Mouse (Mus musculus) spleen, adult 12 weeks (tissue): ENCODE measurements at regions not wholly inside any gene's neighbourhood (a gene's known extent, or its start where the extent isn't known, plus 50 kb on each side); places are given as distances from the start of the nearest gene placed in this dataset.

Source experiments
- DNase-seq: peaks from one replicate; pipeline ENCODE4 v3.0.0; 2022; ENCODE audit warnings: low spot score

GRCm38 (mm10) chr9:60931290-60931689, 136.9 kb downstream of the Uaca start:
- DNase-seq, result no peak

GRCm38 (mm10) chr9:60936937-60937336, 142.6 kb downstream of the Uaca start:
- DNase-seq, result no peak

DNA sequence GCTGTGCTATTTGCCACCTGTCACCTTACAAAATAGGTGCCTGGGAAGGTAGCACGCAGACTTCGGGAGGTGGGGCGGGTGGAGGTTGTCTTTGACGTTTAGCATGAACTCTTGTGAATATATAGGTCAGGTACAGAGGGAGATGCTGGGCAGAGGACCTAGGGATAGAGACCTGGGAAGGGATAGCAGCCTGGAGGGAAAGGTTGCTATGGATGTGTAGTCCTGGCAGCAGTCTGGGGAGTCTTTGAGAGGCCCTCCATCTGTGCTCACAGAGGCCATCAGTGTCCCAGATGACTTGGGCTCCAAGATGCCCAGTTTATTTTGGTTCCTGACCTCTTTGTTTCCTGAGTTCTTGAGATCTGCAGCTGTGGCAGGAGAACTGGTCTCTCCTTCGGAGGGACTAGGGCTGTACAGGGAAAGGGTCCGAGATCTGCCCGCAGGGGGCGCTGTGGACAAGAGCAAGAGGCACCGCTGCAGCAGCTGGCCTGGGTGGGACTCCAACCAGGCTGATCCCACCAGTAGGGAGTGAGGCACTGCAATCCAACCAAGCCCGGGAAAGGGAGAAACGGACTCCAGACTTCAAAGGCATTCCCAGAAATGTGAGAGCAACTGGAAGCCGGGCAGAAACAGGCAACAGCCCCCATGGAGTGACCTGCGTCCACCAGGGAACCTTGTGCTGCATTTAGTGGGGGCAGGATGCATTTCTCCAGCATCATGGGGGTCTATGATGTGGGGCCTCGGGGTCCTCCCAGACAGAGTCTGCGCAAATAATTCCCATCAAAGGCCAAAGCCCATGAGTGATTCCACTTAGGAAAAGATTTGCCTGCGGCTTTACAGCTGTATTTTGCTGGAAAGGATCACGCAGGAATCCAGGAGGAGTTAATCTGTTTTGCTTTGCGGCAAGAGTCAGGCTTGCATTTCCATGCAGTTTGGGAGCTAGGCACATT, 145.8 kb downstream of the Uaca start:
- DNase-seq, result peak; percentile 28

GRCm38 (mm10) chr9:60947363-60947762, 153.0 kb downstream of the Uaca start:
- no peak for DNase-seq

- DNase-seq, result no peak
These were observed 154.3 kb downstream of the Uaca start for GRCm38 (mm10) chr9:60948531-60949070.

DNA sequence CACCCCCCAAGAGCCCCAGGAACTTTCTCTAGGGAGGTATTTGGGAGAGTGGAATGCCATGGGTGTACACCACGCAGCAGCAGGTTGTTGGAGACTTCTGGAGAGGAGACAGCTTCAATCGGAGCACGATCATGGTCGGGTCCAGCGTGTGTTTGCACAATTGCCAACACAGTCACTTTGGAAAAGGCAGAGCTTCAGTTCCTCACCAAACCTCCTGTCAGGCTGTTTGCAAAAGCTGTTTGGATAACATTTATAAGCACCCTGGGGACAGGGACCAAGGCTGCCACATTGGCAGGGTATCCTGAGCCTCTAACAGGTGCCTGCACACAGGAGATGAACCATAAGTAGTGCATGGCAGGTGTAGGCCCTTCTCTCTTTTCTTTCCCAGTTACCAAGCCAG, 155.8 kb downstream of the Uaca start:
- no peak for DNase-seq

GRCm38 (mm10) chr9:60951071-60951561, 156.8 kb downstream of the Uaca start:
- no peak for DNase-seq

DNA sequence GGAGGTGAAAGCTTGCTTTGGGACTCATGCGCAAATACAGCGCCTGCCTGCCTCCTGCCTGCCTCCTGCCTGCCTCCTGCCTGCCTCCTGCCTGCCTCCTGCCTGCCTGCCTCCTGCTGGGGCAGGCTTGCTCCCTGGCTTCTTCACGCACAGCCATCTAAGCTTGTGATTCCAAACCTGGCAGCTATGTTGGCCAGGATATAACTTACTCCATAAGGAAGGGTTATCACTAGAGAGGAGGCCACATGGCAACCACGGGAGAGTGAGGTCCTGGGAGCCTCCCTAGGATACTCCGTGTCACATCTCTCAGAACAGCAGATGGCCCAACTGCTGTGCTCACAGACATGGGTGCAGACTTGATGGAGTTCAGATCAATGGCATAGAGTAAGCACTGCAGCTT, 163.1 kb downstream of the Uaca start:
- DNase-seq, result no peak

DNA sequence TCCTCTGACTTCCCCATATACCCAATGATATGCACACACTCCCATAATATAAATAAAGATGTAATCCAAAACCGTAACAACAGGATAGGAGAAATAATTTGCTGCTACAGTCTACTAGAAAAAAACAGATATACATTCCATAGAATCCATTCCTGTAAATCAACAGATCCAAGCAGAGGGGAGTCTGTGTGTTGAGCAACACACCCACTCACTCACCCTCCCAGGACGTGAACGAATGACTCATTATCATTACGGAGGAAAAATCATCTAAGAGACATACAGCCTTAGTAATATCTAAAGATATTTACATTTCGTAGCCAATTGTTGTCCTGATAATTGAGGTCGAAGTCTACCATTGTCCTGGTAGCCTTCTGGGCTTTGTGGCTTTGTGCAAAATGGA, 165.2 kb downstream of the Uaca start:
- DNase-seq, result no peak

DNA sequence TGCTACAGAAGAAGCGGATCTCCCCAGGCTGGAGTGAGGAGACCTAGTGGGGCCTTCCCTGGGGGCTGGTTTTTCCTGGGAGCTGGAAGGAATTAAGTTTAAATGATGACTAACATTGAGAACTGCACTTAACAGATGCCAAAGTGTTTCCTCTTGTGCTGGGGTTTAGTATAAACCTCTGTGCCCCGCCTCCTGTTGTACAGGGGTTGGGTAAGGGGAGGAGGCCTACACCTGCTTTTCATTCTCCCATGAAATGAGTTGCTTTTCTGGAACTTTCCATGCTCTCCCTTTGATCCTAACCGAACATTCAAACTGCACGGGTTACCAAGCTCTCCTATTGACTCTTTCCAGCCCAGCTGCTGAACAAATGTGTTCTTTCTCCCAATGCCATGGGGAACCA, 167.7 kb downstream of the Uaca start:
- DNase-seq, result no peak

DNA sequence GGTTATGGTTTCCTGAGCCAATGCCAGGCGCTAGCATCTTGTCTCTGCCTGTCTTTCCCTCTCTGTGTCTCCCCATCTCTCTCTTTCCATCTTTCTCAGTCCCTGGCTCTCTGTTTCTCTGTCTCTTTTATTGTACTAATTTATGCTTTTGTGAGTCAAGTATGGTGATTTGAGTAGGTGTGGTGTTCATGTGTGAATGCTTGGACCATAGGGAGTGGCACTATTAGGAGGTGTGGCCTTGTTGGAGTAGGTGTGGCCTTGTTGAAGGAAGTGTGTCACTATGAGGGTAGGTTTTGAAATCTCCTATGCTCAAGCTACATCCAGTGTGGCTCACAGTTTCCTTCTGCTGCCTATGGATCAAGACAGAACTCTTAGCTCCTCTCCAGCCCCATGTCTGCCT, 171.3 kb downstream of the Uaca start:
- DNase-seq, result no peak

GRCm38 (mm10) chr9:60968281-60969031, 174.1 kb downstream of the Uaca start:
- DNase-seq, result no peak

DNA sequence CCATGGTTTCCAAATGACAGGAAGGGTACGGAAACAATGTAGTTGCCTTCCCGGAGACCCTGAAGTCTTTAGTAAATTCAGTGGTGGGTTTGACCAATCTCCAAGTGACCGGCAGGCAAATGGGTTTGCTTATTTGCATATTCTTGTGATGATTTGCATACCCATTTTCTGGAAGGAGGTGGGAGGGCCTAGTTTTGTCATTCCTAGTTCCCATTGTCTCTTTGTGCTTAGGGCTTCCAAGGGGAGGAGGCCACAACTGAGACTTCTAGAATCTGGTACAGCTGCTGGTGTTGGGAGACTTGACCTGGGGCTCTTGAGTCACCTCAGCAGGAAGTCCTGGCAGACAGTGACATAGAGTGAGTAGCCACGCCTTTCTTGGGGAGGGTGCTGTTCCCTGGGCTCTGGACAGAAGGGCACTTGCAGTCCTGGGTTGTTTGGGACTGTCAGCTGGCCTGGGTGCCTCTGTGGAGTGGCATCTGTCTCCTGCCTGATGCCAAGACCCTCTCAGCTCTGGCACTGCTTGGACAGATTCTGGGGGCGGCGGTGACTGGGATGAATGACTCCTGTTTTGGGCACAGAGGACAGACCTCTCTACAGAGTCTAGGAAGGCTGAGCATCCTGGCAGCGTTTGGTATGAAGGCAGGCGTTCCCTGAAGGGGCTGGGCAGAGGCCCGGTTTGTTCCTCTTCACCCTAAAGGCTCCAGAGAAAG, 178.0 kb downstream of the Uaca start:
- DNase-seq, result no peak

DNA sequence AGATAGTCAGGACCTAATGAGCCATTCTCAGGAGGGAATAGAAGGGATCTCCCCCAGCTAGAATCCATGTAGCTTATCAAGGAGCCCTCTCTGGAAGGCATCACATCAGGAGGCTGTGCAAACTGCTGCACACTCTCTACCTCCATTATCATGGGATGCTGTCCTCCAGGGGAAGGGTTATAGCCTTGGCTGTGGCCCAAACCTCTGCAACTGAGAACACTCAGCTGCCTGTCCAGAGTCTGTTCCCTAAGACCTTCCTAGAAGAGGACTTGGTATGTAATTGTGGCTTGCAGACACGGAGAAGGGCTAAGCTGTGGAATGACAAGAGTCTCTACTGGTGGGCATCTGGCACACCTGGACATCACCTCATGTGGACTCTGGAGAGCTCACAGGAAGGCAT, 180.2 kb downstream of the Uaca start:
- no peak for DNase-seq

GRCm38 (mm10) chr9:60982383-60983085, 188.2 kb downstream of the Uaca start:
- DNase-seq, result no peak

DNA sequence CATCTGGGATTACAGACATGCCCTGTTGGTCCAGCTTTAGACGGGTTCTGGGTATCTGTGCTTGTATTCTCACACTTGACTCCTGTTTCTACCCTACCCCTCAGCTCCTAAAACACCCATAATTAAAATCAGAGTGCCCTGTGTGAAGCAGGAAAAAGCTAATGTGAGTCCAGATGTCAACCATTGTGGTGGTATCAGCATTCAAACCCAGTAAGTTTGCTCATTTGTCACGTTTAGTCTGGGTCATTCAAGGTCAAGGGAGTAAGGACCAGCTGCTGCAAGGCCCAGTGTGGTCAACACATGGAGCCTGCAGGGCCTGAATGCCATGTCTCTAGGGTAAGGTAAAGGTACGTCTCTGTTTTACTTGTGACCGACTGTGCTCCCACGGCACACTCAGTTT, 188.9 kb downstream of the Uaca start:
- DNase-seq, result no peak

DNA sequence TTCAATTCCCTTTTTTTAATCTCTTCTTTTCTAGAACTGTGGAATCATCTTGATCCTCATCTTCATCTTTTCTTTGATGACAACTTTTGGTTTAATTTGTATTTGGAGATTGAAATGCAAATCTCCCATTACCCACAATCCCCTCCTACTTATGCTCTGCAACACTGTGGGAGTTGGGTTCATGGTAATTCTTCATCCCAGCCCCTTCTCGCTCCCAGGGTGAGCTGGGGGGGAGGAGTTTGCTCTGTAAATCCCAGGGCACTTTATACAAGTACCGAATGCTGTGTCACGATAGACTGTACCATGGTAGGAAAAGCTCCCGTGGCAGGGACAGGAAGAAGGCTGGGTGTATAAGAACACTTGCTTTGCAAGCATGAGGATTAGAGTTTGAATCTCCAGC, 193.8 kb downstream of the Uaca start:
- DNase-seq, result no peak

DNA sequence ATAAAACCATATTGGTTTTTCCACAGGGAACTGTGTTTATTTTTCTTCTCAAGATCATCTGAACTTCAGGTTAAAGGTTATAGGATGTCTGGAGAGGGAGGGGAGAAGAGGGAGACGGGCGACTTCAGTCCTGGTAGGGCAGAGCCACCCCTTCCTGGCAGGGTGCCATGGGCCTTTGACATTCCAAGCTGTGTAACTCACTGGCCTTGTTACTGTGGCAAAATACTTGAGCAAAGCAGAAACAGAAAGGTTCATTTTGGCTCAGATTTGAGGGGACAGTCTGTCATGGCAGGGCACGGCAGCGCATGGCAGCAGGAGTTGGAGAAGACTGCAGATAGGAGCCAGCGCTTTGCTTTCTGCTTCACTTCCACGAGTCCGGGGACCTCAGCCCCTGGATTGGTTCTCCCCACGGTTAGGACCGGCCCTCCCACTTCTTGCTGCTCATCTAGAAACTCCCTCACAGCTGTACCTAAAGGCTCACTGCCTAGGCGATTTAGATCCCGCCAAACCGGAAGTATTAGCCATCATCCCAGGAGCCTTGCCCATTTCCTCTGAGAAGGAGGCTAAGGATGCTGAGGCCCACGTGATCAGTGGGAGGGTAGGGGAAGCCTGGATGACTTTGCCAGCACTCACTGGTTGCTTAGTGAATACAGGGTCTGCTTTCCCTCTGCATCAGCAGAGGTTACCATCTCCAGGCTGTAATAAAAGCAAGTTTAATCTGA, 195.5 kb downstream of the Uaca start:
- DNase-seq, result no peak

DNA sequence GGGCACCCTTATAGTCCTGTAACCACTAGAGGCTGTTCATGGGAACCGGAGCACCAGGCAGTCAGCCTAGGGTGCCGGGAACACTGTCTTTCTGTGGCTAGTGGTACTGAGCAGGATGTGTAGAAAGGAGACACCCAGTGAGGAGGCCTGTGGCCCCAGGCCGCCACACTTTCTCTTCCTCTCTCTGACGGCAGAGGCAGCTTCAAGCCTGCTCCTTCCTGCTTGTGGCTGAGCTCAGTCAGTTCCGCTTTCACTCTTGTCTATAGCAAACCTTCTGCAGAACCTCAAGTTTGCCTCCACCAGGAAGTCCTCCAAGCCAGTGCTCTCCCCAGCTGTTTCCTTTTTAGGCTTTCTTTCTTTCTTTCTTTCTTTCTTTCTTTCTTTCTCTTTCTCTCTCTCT, 197.2 kb downstream of the Uaca start:
- DNase-seq, result peak; percentile 53

- DNase-seq, result no peak
These were observed 199.3 kb downstream of the Uaca start for GRCm38 (mm10) chr9:60993661-60994060.

GRCm38 (mm10) chr9:60995096-60995495, 200.8 kb downstream of the Uaca start:
- DNase-seq, result no peak
